Mouse (Mus musculus) liver, adult 2 months (tissue): ENCODE results near the gene Ercc2.

Source experiments
- CTCF ChIP-seq: fragments of 200-500 bp; IDR thresholded peaks from 2 replicates; pipeline ENCODE4 v1.5.1; 2011; ENCODE audit warnings: low read depth, low read length, control low read depth
- POLR2A ChIP-seq: fragments of 200-500 bp; IDR thresholded peaks from 2 replicates; pipeline ENCODE4 v1.6.1; 2011; ENCODE audit warnings: low read length, control low read depth; ENCODE audit not compliant: insufficient read depth; ENCODE audit errors: extremely low read depth

GRCm38 (mm10) chr7:19383708-19384107 lies 1.9 kb downstream of the Ercc2 start:
- TF ChIP-seq CTCF: no peak
- TF ChIP-seq POLR2A: no peak
